Mouse (Mus musculus) E14TG2a.4 (cell line): ENCODE measurements at regions not wholly inside any gene's neighbourhood (a gene's known extent, or its start where the extent isn't known, plus 50 kb on each side); places are given as distances from the start of the nearest gene placed in this dataset.

ENCODE experiments used
- CTCF ChIP-seq: conservative IDR thresholded peaks from 2 replicates; pipeline ENCODE4 v1.5.1; 2014; ENCODE audit warnings: low read length
- POU5F1 ChIP-seq: IDR thresholded peaks from 2 replicates; pipeline ENCODE4 v1.6.1; 2014; ENCODE audit warnings: low read length, borderline replicate concordance

DNA sequence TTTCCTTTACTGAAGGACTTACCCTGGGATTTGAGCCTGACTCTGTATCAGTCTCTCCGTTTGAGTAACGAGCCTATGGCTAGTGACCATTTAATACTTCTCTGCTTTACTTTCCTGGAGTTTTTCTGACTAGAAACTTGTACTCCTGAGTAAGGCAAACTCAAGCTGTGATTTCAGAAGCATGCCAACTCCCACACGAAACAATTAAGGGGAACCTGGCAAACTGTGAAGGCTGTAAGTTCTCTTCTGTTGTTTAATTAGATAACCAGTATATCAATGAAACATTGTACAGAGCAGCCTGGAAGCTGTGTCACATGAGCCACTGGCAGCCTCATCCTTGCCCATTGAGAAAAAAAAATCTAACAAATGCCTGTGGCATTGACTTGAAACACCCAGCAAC is 244.3 kb upstream of the Zwint start:
- TF ChIP-seq CTCF (no peak), POU5F1 (no peak)
